Mouse (Mus musculus) heart, postnatal 4 days (tissue): ENCODE data around the gene Gdpd2. TPM values are rescaled to one million over a fixed set of nuclear protein-coding genes. Genes with fewer than 3 reads are reported as not detected.
A peak's percentile ranks its signal among the peaks of the same experiment; 100 is the strongest.

Source experiments
- DNase-seq: peaks from one replicate; pipeline ENCODE4 v3.0.0; 2021
- total RNA-seq, 2 experiments: library from RNA; stranded (reverse); gene quantifications; 2 replicates each; pipeline ENCODE4 v1.2.3; 2021

The Gdpd2 gene
- total RNA-seq, result under 1 TPM; 0.32 to 0.41 TPM

GRCm38 (mm10) chrX:100729665-100730188 lies at the start of gene Gdpd2:
Gdpd2 (plus strand) TSS chrX:100729873.
- DNase-seq, result peak; percentile 43

DNA sequence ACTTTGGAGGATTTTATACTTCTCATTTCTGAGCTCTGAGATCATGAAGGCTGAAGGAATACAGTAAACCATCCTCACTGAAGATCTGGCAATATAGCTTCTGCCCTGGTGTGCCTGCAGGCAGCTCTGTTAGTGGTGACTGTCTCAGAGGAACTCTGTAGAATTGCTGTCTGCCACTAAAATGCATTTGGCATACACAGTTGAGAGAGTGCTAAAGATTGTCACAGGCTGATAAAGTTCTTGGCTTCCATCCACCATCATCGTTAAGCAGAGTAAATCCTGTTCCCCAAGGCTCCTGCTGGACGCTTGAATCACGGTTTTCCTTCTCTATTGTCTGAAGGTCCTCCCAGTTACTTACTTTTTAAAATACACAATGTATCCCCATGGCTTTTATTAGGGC lies 43.1 kb upstream of the Gdpd2 start:
- no peak for DNase-seq

DNA sequence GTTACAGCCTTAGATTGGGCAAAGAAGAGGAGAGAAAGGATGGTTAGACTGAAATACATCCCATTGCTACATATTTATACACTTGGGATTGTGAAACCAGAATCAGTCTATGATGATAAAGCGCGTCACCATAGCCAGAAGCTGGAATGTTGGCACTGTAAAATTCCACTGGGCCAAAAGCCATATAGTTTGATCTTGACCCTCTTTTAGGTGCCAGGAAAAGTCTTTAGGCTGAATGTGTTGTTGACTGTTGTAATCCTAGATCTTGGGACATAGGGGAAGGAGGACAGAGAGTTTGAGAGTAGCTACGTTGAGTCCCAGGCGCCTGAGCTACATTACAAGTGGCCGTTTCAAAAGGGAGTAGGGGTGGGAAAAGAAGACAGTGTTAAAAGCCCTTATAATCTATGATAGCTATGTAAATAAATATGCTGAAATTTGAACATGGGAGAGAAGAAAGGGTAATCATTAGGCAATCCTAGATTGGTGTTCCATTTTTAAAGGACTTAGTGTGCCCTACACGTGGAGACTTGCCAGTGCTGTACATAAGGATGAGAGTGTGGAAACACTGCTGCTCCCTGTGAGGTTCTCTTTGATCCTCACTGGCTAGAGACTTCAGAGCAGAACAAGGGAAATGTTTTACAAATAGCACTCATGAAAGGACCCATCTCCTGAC lies 42.2 kb upstream of the Gdpd2 start:
- DNase-seq, result peak; percentile 14

DNA sequence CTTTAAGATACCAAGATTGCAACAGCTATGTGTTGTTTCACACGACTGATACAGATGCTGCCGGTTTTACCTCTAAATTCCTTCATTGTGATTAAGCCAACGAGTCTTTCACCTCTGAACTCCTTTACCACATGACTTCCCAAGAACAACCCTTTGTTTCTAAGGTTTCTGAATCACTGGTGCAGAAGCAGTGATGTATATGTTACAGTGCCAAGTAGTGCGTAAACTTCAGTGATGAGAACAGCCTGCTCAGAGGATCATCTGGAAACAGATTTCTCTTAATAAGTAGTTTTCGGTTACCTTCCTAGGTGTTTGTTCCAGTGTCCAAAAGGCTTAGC lies 41.7 kb upstream of the Gdpd2 start:
- DNase-seq, result no peak

GRCm38 (mm10) chrX:100696776-100697175 lies 32.9 kb upstream of the Gdpd2 start:
- no peak for DNase-seq

DNA sequence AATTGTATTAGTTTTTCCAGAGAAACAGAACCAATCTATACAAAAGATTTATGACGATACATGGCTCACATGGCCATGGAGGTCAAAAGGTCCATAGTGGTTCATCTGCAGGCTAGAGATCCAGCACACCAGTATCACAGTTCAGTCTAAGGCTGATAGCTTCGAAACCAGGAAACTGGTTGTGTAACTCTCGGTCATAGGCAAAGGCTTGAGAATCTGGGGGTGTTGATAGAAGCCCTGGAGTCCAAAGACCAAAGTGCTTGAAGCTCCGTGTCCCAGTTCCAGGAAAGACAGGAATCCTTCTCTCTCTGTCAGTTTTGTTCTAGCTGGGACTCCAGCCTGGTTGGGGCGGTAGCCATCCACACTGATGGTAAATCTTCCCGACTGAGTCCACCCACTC lies 21.6 kb upstream of the Gdpd2 start:
- no peak for DNase-seq

- no peak for DNase-seq
Measured at GRCm38 (mm10) chrX:100716173-100716572, 13.5 kb upstream of the Gdpd2 start.

GRCm38 (mm10) chrX:100728947-100729346 lies 726 bp upstream of the Gdpd2 start:
- DNase-seq, result peak; percentile 65

- no peak for DNase-seq
Measured at GRCm38 (mm10) chrX:100730266-100730665, 593 bp downstream of the Gdpd2 start.

GRCm38 (mm10) chrX:100734359-100734758 lies 4.7 kb downstream of the Gdpd2 start:
- DNase-seq, result no peak

- DNase-seq, result peak; percentile 78
Measured at GRCm38 (mm10) chrX:100738918-100739317, 9.2 kb downstream of the Gdpd2 start.

- DNase-seq, result no peak
Measured at GRCm38 (mm10) chrX:100739443-100739842, 9.8 kb downstream of the Gdpd2 start.

DNA sequence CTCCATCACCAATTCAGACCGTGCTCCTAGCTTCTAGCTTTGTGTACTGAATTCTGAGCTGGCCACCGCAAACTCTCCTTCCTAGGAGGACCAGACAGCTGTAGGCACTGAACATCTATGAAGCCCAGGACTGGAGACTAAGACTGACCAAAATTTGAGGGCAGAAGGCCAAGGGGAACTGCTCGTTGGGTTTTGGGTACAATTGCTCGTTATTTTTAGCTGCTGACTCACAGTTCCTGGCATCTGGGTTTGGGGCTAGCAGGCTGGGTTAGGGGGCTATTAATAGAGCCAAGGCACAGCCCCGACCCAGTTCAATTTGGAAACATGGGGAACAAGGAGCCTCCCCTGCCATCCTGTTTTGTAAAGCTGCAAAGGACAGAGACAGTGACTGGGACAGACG lies 11.1 kb downstream of the Gdpd2 start:
- DNase-seq, result peak; percentile 51

- DNase-seq, result peak; percentile 81
Measured at GRCm38 (mm10) chrX:100741940-100742339, 12.3 kb downstream of the Gdpd2 start.

DNA sequence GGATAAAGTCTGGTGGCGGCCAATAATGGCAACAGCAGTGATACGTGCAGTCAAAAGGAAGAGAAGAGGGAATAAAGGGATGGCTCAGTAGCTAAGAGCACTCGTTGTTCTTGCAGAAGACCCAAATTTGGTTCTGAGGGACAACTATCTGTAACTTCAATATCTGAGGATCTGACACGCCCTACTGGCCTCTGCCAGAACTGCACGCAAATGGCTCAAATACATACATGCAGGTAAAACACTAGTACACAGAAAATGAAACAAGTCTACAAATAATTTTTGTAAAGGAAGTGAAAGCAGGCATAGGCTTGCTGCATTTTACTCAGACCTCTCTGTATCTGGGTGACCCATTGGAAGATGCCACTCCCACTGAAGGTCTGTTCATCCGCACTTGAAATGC lies 36.2 kb downstream of the Gdpd2 start:
- no peak for DNase-seq

DNA sequence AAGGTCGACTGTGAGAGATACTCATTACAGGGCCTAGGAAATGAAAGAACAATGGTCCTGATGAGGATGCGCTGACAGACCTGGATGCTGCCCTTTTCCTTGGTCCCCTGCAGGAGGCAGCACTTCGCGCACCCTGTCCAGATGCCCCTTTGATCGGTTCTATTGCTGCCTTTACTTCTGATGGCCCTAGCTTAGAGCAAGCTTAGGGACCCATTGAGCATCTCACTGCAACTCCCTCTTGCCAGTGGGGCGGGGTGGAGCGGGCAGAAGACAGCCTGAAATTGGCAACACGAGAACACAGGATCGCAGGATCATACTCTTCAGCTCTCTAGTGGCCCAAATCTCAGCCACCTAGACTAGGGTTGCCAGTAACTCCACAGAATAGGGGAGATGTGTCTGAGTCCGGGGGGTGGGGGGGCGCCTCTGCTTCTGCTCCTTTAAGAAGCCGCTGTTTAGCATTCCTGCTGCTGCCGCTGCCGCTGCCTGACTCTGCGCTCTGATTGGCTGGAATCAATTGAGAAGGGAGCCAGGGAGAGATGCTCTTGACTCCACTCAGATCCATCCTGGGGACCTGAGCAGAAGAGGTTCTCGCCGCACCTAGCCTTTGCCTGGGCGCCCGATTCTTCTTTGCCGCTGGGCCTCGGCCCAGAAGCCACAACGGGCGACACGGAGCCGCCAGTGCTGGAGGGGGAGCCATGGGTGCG lies 37.7 kb downstream of the Gdpd2 start, which contains the start of gene Dlg3:
TSS of gene Dlg3 (plus strand) at position 542 of the 704 bp plus-strand sequence.
- peak; percentile 39 for DNase-seq

DNA sequence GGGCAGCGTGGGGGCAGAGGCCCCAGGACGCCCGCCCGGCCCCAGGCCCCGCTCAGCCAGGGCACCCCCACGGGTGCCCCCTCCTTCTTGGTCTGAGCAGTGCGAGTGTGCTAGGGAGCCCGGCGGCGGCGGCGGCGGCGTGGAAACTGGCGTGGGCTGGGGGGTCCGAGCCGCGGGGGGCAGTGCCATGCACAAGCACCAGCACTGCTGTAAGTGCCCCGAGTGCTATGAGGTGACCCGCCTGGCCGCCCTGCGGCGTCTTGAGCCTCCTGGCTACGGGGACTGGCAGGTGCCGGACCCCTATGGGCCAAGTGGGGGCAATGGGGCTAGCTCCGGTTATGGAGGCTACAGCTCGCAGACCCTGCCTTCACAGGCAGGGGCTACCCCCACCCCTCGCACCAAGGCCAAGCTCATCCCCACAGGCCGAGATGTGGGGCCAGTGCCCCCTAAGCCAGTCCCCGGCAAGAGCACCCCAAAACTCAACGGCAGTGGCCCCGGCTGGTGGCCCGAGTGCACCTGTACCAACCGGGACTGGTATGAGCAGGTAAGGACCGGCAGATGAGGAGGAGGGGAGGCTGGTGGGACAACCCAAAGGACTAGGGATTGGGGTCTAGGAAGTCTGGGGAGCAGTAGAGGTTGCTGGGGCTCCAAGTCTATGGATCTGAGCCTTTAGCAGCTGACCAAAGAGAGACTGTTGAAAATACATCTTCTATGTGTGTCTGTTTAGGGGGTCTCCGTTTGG lies 38.4 kb downstream of the Gdpd2 start:
- no peak for DNase-seq

DNA sequence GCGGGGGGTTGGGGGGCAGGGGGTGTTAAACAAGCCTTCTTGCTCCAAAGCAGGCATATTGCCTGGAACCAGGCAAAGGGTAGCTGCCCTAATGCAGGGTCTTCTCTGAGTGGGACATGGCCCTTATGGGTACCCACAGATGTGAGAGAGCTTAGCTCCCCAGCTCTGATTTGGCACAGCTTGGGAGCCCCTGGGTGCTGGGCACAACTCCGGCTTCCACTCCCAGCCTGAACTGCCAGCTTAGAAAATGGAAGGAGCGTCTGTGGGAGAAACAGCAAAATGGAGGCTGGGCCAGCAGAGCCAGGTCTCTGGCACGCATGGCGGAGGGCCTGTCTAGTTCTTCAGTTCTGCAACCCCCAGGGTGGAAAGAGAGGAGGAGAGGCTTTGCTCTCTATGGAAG lies 39.6 kb downstream of the Gdpd2 start:
- no peak for DNase-seq

- peak; percentile 73 for DNase-seq
Measured at GRCm38 (mm10) chrX:100774341-100774811, 44.7 kb downstream of the Gdpd2 start.

GRCm38 (mm10) chrX:100775405-100775804 lies 45.7 kb downstream of the Gdpd2 start:
- no peak for DNase-seq

GRCm38 (mm10) chrX:100776494-100776893 lies 46.8 kb downstream of the Gdpd2 start:
- peak; percentile 64 for DNase-seq

DNA sequence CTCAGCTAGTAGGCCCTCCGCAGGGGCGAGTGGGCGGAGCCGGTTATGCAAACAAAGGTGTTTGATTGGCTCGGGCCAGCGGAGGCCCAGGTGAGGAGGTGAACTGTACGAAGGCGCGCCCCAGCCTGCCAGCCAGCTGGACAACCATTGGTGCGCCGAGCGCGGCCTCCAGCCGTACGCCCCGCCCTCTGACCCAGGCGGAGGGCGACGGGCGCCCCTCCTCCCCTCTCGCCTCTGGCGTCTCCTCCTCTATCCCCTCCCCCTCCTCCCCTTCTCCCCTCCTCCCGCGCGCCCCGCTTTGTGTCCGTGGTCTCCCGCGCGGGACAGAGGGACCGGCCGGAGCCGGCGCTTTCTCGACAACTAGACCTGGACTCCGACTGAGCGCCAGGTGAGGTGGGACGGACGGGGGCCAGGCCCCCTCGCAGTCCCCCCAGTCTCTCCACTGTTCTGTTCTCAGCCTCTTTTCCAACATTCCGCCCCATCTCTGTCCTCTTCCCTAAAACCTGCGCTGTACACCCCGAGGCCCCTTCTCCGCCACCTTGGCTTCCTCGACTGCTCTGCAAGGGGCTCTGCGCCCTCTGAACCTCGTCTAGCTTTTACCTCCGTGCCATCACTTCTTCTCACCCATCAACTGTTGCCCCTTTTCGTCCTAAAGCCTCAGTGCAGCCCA lies 47.4 kb downstream of the Gdpd2 start:
- peak; percentile 71 for DNase-seq
